Mouse (Mus musculus) C2C12 (cell line): Measurements from ENCODE around the gene Ccl20.

Source experiments
- CEBPB ChIP-seq: IDR thresholded peaks from one replicate; pipeline ENCODE4 v1.6.1; 2011; ENCODE audit warnings: low read depth, mild to moderate bottlenecking, control low read depth, moderate library complexity
- CTCF ChIP-seq: IDR thresholded peaks from one replicate; pipeline ENCODE4 v1.5.1; 2011; ENCODE audit not compliant: control insufficient read depth, insufficient read depth, insufficient read length
- MAX ChIP-seq: IDR thresholded peaks from one replicate; pipeline ENCODE4 v1.6.1; 2011; ENCODE audit warnings: mild to moderate bottlenecking, control low read depth
- MYOD1 ChIP-seq: IDR thresholded peaks from one replicate; pipeline ENCODE4 v1.6.1; 2011; ENCODE audit warnings: low read depth; ENCODE audit not compliant: control insufficient read depth, insufficient read length
- MYOG ChIP-seq: IDR thresholded peaks from one replicate; pipeline ENCODE4 v1.6.1; 2011; ENCODE audit not compliant: control insufficient read depth, insufficient read length; ENCODE audit errors: extremely low read depth
- USF1 ChIP-seq: IDR thresholded peaks from one replicate; pipeline ENCODE4 v1.6.1; 2011; ENCODE audit warnings: low read depth, mild to moderate bottlenecking, control low read depth, moderate library complexity

DNA sequence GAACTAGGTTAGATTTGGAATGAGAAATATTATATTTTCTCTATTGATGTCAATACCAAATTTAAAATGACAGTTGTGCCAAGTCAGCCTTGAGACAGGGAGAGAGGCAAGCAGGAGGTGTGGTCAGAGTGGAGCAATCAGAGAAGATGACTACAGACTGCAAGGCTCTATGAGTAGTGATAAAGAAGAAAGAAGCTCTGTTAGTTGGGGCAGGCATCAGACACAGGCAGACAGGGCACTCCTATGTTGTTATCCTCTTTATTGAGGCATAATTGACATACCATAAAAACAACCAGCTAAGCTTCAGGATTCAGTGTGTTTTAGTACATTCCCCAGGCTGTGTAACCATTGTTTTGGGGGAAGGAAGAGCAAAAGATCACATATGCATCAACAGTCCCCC, 5.6 kb upstream of the Ccl20 start:
- no peak for TF ChIP-seq CTCF
- TF ChIP-seq CEBPB, result no peak
- no peak for TF ChIP-seq MAX
- no peak for TF ChIP-seq MYOD1
- no peak for TF ChIP-seq USF1
- TF ChIP-seq MYOG, result no peak
